Mouse (Mus musculus) CH12.LX (cell line): ENCODE data around the gene Snrpg. TPM values are rescaled to one million over a fixed set of nuclear protein-coding genes. Genes with fewer than 3 reads are reported as not detected.
A peak's percentile ranks its signal among the peaks of the same experiment; 100 is the strongest.

Source experiments
- DNase-seq: peaks from one replicate; pipeline ENCODE4 v3.0.0-alpha.2; 2013; ENCODE audit errors: extremely low read depth
- H3K27ac ChIP-seq: 2 replicates; pipeline ENCODE4 v1.5.1; 2012; ENCODE audit warnings: low read depth, mild to moderate bottlenecking, control low read depth, moderate library complexity; ENCODE audit not compliant: insufficient read depth
- H3K27me3 ChIP-seq: replicated peaks from 2 replicates; pipeline ENCODE3; 2012; ENCODE audit warnings: inconsistent platforms
- H3K36me3 ChIP-seq, 2 experiments: replicated peaks in 1 of 2; 2 replicates each; pipeline versions ENCODE3 to v1.6.1; 2012; ENCODE audit warnings: inconsistent platforms in 1 of 2, low read length in 1 of 2, mild to moderate bottlenecking in 1 of 2, mixed read lengths in 1 of 2, moderate library complexity in 1 of 2; ENCODE audit not compliant: control insufficient read depth in 1 of 2, insufficient read depth in 1 of 2
- H3K4me1 ChIP-seq, 2 experiments: 2 replicates each; pipeline ENCODE4 v1.6.1; 2012; ENCODE audit warnings: inconsistent platforms in 1 of 2, moderate library complexity in 1 of 2; ENCODE audit not compliant: insufficient read depth in 2 of 2, control insufficient read depth in 1 of 2
- H3K4me2 ChIP-seq: 2 replicates; pipeline ENCODE4 v1.6.1; 2012; ENCODE audit warnings: low read depth, mild to moderate bottlenecking, control low read depth; ENCODE audit not compliant: poor library complexity, insufficient read depth, severe bottlenecking
- H3K4me3 ChIP-seq, 3 experiments: fragments of 150-350 bp in 1 of 3; sonication (generic) in 1 of 3; replicated peaks in 1 of 3; 2 replicates each; pipeline versions ENCODE3 to v1.5.1; 2011 to 2012; ENCODE audit warnings: low read depth in 2 of 3, low read length in 2 of 3, mild to moderate bottlenecking in 2 of 3, moderate library complexity in 2 of 3, control low read depth in 1 of 3, improper control_type of control experiment in 1 of 3, inconsistent platforms in 1 of 3, mixed read lengths in 1 of 3; ENCODE audit not compliant: poor library complexity in 1 of 3
- H3K79me2 ChIP-seq: replicated peaks from 2 replicates; pipeline ENCODE4 v1.6.1; 2012; ENCODE audit warnings: mild to moderate bottlenecking, moderate library complexity; ENCODE audit not compliant: control insufficient read depth, poor library complexity, insufficient read depth, severe bottlenecking; ENCODE audit errors: extremely low read depth
- H3K9ac ChIP-seq: 2 replicates; pipeline ENCODE4 v1.6.1; 2012; ENCODE audit warnings: low read depth, mild to moderate bottlenecking, control low read depth, moderate library complexity; ENCODE audit not compliant: insufficient read depth
- H3K9me3 ChIP-seq: replicated peaks from 2 replicates; pipeline ENCODE3; 2012; ENCODE audit warnings: low read length, inconsistent platforms, mixed read lengths
- BHLHE40 ChIP-seq: IDR thresholded peaks from 2 replicates; pipeline ENCODE4 v1.6.1; 2011; ENCODE audit warnings: mild to moderate bottlenecking, low read depth, low read length, improper control_type of control experiment
- CHD1 ChIP-seq: IDR thresholded peaks from 2 replicates; pipeline ENCODE4 v1.6.1; 2012; ENCODE audit warnings: low read depth, low read length, improper control_type of control experiment, inconsistent platforms
- CTCF ChIP-seq, 2 experiments: IDR thresholded peaks in 1 of 2; conservative IDR thresholded peaks in 1 of 2; 2 replicates each; pipeline ENCODE4 v1.5.1; 2011 to 2012; ENCODE audit warnings: low read depth in 2 of 2, low read length in 2 of 2, improper control_type of control experiment in 1 of 2, inconsistent platforms in 1 of 2, mild to moderate bottlenecking in 1 of 2, moderate library complexity in 1 of 2
- E2F4 ChIP-seq: IDR thresholded peaks from 2 replicates; pipeline ENCODE4 v1.6.1; 2011; ENCODE audit warnings: low read depth, low read length, improper control_type of control experiment; ENCODE audit not compliant: insufficient replicate concordance
- ELF1 ChIP-seq: IDR thresholded peaks from 2 replicates; pipeline ENCODE4 v1.6.1; 2014; ENCODE audit warnings: low read depth, mild to moderate bottlenecking, inconsistent platforms, low read length, improper control_type of control experiment
- EP300 ChIP-seq: IDR thresholded peaks from 2 replicates; pipeline ENCODE4 v1.6.1; 2011; ENCODE audit warnings: low read length, improper control_type of control experiment
- ETS1 ChIP-seq: conservative IDR thresholded peaks from 2 replicates; pipeline ENCODE4 v1.6.1; 2012; ENCODE audit warnings: low read depth, mild to moderate bottlenecking, inconsistent platforms, low read length, improper control_type of control experiment, moderate library complexity
- GABPA ChIP-seq: IDR thresholded peaks from 2 replicates; pipeline ENCODE4 v1.6.1; 2012; ENCODE audit warnings: low read depth, low read length, improper control_type of control experiment, inconsistent platforms; ENCODE audit not compliant: insufficient replicate concordance
- HCFC1 ChIP-seq: IDR thresholded peaks from 2 replicates; pipeline ENCODE4 v1.6.1; 2012; ENCODE audit warnings: low read depth, mild to moderate bottlenecking, inconsistent platforms, low read length, improper control_type of control experiment
- JUND ChIP-seq: conservative IDR thresholded peaks from 2 replicates; pipeline ENCODE4 v1.6.1; 2011; ENCODE audit warnings: low read depth, low read length, improper control_type of control experiment
- KAT2A ChIP-seq: IDR thresholded peaks from 2 replicates; pipeline ENCODE4 v1.6.1; 2012; ENCODE audit warnings: low read length, improper control_type of control experiment, inconsistent platforms; ENCODE audit not compliant: insufficient replicate concordance
- MAFK ChIP-seq: IDR thresholded peaks from 2 replicates; pipeline ENCODE4 v1.6.1; 2011; ENCODE audit warnings: low read length, improper control_type of control experiment; ENCODE audit not compliant: insufficient replicate concordance
- MAX ChIP-seq: IDR thresholded peaks from 2 replicates; pipeline ENCODE4 v1.6.1; 2011; ENCODE audit warnings: low read length, improper control_type of control experiment
- MAZ ChIP-seq: IDR thresholded peaks from 2 replicates; pipeline ENCODE4 v1.6.1; 2012; ENCODE audit warnings: low read depth, mild to moderate bottlenecking, inconsistent platforms, low read length, improper control_type of control experiment, moderate library complexity
- MEF2A ChIP-seq: IDR thresholded peaks from 2 replicates; pipeline ENCODE4 v1.6.1; 2014; ENCODE audit warnings: low read depth, mild to moderate bottlenecking, inconsistent platforms, low read length, improper control_type of control experiment, borderline replicate concordance
- MXI1 ChIP-seq: IDR thresholded peaks from 2 replicates; pipeline ENCODE4 v1.6.1; 2011; ENCODE audit warnings: mild to moderate bottlenecking, low read depth, low read length, improper control_type of control experiment
- MYC ChIP-seq: IDR thresholded peaks from 2 replicates; pipeline ENCODE4 v1.6.1; 2011; ENCODE audit warnings: low read depth, mild to moderate bottlenecking, improper control_type of control experiment, low read length
- NELFE ChIP-seq: IDR thresholded peaks from 2 replicates; pipeline ENCODE4 v1.6.1; 2011; ENCODE audit warnings: low read depth, low read length, improper control_type of control experiment
- NRF1 ChIP-seq: IDR thresholded peaks from 2 replicates; pipeline ENCODE4 v1.6.1; 2014; ENCODE audit warnings: low read depth, mild to moderate bottlenecking, inconsistent platforms, low read length, improper control_type of control experiment, moderate library complexity
- PAX5 ChIP-seq: IDR thresholded peaks from 2 replicates; pipeline ENCODE4 v1.6.1; 2012; ENCODE audit warnings: low read length, inconsistent platforms, mixed read lengths
- POLR2A ChIP-seq: IDR thresholded peaks from 2 replicates; pipeline ENCODE4 v1.6.1; 2011; ENCODE audit warnings: low read depth, mild to moderate bottlenecking, improper control_type of control experiment, low read length
- POLR2AphosphoS2 ChIP-seq: IDR thresholded peaks from 2 replicates; pipeline ENCODE4 v1.6.1; 2011; ENCODE audit warnings: low read depth, low read length, improper control_type of control experiment
- RCOR1 ChIP-seq: conservative IDR thresholded peaks from 2 replicates; pipeline ENCODE4 v1.6.1; 2012; ENCODE audit warnings: low read depth, mild to moderate bottlenecking, inconsistent platforms, low read length, improper control_type of control experiment
- SIN3A ChIP-seq: IDR thresholded peaks from 2 replicates; pipeline ENCODE4 v1.6.1; 2012; ENCODE audit warnings: low read length, improper control_type of control experiment, inconsistent platforms
- SMC3 ChIP-seq: IDR thresholded peaks from 2 replicates; pipeline ENCODE4 v1.6.1; 2011; ENCODE audit warnings: low read depth, low read length, improper control_type of control experiment
- TBP ChIP-seq: conservative IDR thresholded peaks from 2 replicates; pipeline ENCODE4 v1.6.1; 2011; ENCODE audit warnings: low read depth, low read length, improper control_type of control experiment
- UBTF ChIP-seq: IDR thresholded peaks from 2 replicates; pipeline ENCODE4 v1.6.1; 2012; ENCODE audit warnings: low read depth, mild to moderate bottlenecking, inconsistent platforms, low read length, improper control_type of control experiment, moderate library complexity
- USF1 ChIP-seq: IDR thresholded peaks from 2 replicates; pipeline ENCODE4 v1.6.1; 2014; ENCODE audit warnings: low read depth, mild to moderate bottlenecking, inconsistent platforms, low read length, improper control_type of control experiment
- ZC3H11A ChIP-seq: IDR thresholded peaks from 2 replicates; pipeline ENCODE4 v1.6.1; 2012; ENCODE audit warnings: low read depth, mild to moderate bottlenecking, inconsistent platforms, low read length, improper control_type of control experiment
- ZMIZ1 ChIP-seq: IDR thresholded peaks from 2 replicates; pipeline ENCODE4 v1.6.1; 2012; ENCODE audit warnings: low read depth, mild to moderate bottlenecking, inconsistent platforms, low read length, improper control_type of control experiment
- ZNF384 ChIP-seq: IDR thresholded peaks from 2 replicates; pipeline ENCODE4 v1.6.1; 2012; ENCODE audit warnings: low read depth, low read length, improper control_type of control experiment, inconsistent platforms
- dilution Hi-C: fragments of 300-500 bp; cut with MboI; formaldehyde crosslinking; loops from 2 replicates; pipeline ENCODE4 v1.14.3; 2020; ENCODE audit warnings: low sequenced_read_pairs; ENCODE audit not compliant: extremely low pct_unique_long_range_greater_than_20kb, extremely low pct_ligation_motif_present
- in situ Hi-C: fragments of 300-500 bp; cut with MboI; formaldehyde crosslinking; loops from 3 replicates; pipeline ENCODE4 v1.14.3; 2019; ENCODE audit warnings: low sequenced_read_pairs, low pct_ligation_motif_present, low pct_unique_long_range_greater_than_20kb, mixed read lengths
- polyA plus RNA-seq: library from polyadenylated mRNA; unstranded; fragments of >175 nt; gene quantifications from 2 replicates; pipeline ENCODE4 v1.2.1, GENCODE M21; 2012; ENCODE audit warnings: low read depth; ENCODE audit not compliant: insufficient read length
- total RNA-seq, 2 experiments: library from RNA; depleted of rRNA; stranded (reverse); fragments of 300-350 nt in 1 of 2; fragments of >200 nt in 1 of 2; gene quantifications; 2 replicates each; pipeline ENCODE4 v1.2.3; 2012 to 2014

The Snrpg gene
- total and polyA plus RNA-seq, 3 experiments, result 146 to 462 (median 446) TPM

GRCm38 (mm10) chr6:86366125-86366852, 4.8 kb upstream of the Snrpg start:
- DNase-seq, result peak; percentile 39
- Histone ChIP-seq H3K4me2 (peak overlapping the region; percentile 89), H3K79me2 (peaks cover 18% of the 10 kb centered on the region), H3K4me1 (peaks cover 5 to 23% of the 10 kb centered on the region in 2 experiments), H3K27me3 (peaks cover 24% of the 10 kb centered on the region), H3K9ac (peak overlapping the region; percentile 88), H3K4me3 (peak overlapping the region; percentile 54 to 92 (median 90)), H3K9me3 (peaks cover 6% of the 10 kb centered on the region), H3K36me3 (peaks cover 9 to 25% of the 10 kb centered on the region in 2 experiments), H3K27ac (peak overlapping the region; percentile 21)
- no peak for TF ChIP-seq ELF1
- peak; percentile 47; the same call in 1 of the 2 replicates for TF ChIP-seq POLR2AphosphoS2
- no peak for TF ChIP-seq ZMIZ1
- peak; percentile 57 for TF ChIP-seq SIN3A
- TF ChIP-seq JUND, result no peak
- TF ChIP-seq E2F4, result no peak
- no peak for TF ChIP-seq GABPA
- TF ChIP-seq EP300, result no peak
- no peak for TF ChIP-seq MEF2A
- TF ChIP-seq ETS1, result no peak
- TF ChIP-seq NRF1, result no peak
- TF ChIP-seq MAFK, result no peak
- TF ChIP-seq POLR2A, result no peak; the same call in 1 of the 2 replicates
- no peak for TF ChIP-seq CTCF (conservative IDR thresholded peaks at IDR 0.05 in 1 of 2, IDR thresholded peaks at IDR 0.05 in 1 of 2; ENCODE audit: low read depth in 2 of 2, low read length in 2 of 2)
- TF ChIP-seq ZNF384, result no peak
- no peak for TF ChIP-seq BHLHE40
- no peak for TF ChIP-seq KAT2A
- TF ChIP-seq UBTF, result no peak
- no peak for TF ChIP-seq NELFE
- TF ChIP-seq TBP, result no peak
- TF ChIP-seq PAX5, result no peak
- no peak for TF ChIP-seq HCFC1
- TF ChIP-seq CHD1, result no peak
- TF ChIP-seq SMC3, result no peak
- TF ChIP-seq USF1, result no peak
- TF ChIP-seq MAZ, result no peak
- peak; percentile 83 for TF ChIP-seq MAX
- 0 out of 2 replicates have a peak, but pooled peaks have one; percentile 32 for TF ChIP-seq MYC
- no peak for TF ChIP-seq RCOR1
- TF ChIP-seq MXI1, result peak; percentile 27; the same call in 1 of the 2 replicates
- no peak for TF ChIP-seq ZC3H11A
- in situ Hi-C loops (loop anchor here (5.0 to 25.0 kb wide), 2 partner anchors 36 to 354 kb away; partner anchors contain the start of genes Figla and Tia1), dilution Hi-C loops (no loop called here)
